Mouse (Mus musculus) limb, embryonic 12.5 days (tissue): ENCODE data around the gene Adpgk. TPM values are rescaled to one million over a fixed set of nuclear protein-coding genes. Genes with fewer than 3 reads are reported as not detected.

Source experiments
- ATAC-seq: fragments of 200-750 bp; cut with Nextera tagmentation; 2 replicates; pipeline ENCODE4 v1.8.0; 2017; ENCODE audit warnings: low read depth, moderate TSS enrichment; ENCODE audit not compliant: insufficient number of reproducible peaks, insufficient read depth, low FRiP score, low TSS enrichment
- H3K27ac ChIP-seq: fragments of 300-500 bp; sonication (generic); 2 replicates; pipeline ENCODE4 v1.5.1; 2016; ENCODE audit warnings: mild to moderate bottlenecking, moderate library complexity
- H3K27me3 ChIP-seq: fragments of 300-500 bp; sonication (generic); 2 replicates; pipeline ENCODE4 v1.6.1; 2016; ENCODE audit warnings: mild to moderate bottlenecking, moderate library complexity
- H3K36me3 ChIP-seq: fragments of 300-500 bp; sonication (generic); 2 replicates; pipeline ENCODE4 v1.6.1; 2016; ENCODE audit warnings: mild to moderate bottlenecking, moderate library complexity
- H3K4me1 ChIP-seq: fragments of 300-500 bp; sonication (generic); replicated peaks from 2 replicates; pipeline ENCODE4 v1.6.1; 2016
- H3K4me2 ChIP-seq: fragments of 300-500 bp; sonication (generic); 2 replicates; pipeline ENCODE4 v1.6.1; 2016; ENCODE audit warnings: mild to moderate bottlenecking, moderate library complexity
- H3K4me3 ChIP-seq: fragments of 300-500 bp; sonication (generic); replicated peaks from 2 replicates; pipeline ENCODE4 v1.5.1; 2016; ENCODE audit warnings: mild to moderate bottlenecking
- H3K9ac ChIP-seq: fragments of 300-500 bp; sonication (generic); replicated peaks from 2 replicates; pipeline ENCODE4 v1.6.1; 2016; ENCODE audit warnings: mild to moderate bottlenecking, moderate library complexity
- H3K9me3 ChIP-seq: fragments of 300-500 bp; sonication (generic); 2 replicates; pipeline ENCODE4 v1.6.1; 2016; ENCODE audit warnings: mild to moderate bottlenecking, moderate library complexity
- WGBS: fragments of 180-500 bp; shearing (Covaris S2); methylation state at CpG from one replicate; pipeline ENCODE4 v1.1.7; 2016; 5-methylcytosine and 5-hydroxymethylcytosine counted together
- polyA plus RNA-seq: library from polyadenylated mRNA; unstranded; fragments of >200 nt; fragmentation: Nextera tagmentation; extraction: Ambion mirVana; gene quantifications from 2 replicates; pipeline ENCODE4 v1.2.1, GENCODE M21; 2016

Adpgk gene
- polyA plus RNA-seq, 1 experiment from 2014 or later: 47.4 TPM

DNA sequence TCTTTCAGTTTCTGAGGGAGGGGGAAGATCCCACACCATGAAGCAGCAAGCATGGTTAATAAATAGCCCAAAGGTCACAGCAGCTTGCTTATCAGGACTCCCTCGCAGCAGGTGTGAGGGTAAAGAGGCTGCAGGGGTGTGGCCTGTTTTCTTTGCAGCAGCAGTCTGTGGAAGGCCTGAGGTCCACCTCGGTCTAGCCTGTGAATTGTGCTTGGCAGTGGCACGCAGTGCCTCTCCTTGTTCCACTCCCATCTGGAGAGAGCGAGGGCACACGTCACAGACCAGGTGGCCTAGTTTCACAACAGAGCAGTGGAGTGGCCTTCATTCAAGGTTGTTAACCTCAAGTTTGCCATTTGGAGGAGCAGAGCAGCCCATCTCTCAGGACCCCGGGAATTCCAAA, 19.6 kb upstream of the Adpgk start:
- H3K27ac ChIP-seq: no peak overlapping the region
- ATAC-seq: no peak
- 54% methylated on average over 6 of the region's 6 CpGs for WGBS

DNA sequence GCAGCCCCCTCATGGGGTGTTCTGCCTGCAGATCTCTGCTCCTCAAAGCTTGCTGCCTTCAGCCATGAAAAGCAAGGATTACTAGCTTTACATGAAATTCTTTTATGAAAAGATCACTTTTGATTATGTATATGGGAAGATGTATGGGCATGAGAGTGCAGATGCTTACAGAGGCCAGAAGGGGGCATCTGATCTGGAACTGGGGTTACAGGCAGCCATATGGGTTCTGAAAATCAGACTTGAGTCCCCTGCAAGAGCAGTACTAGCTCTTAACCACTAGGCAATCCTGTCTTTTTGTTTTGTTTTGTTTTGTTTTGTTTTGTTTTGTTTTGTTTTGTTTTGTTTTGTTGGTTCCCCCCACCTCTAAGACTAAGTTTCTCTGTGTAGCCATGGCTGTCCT, 18.2 kb upstream of the Adpgk start:
- no peak overlapping the region for H3K4me3 ChIP-seq
- H3K27me3 ChIP-seq: no peaks in the 10 kb centered on the region
- no peak overlapping the region for H3K27ac ChIP-seq
- no peak for ATAC-seq
- no peaks in the 10 kb centered on the region for H3K9me3 ChIP-seq
- no peak overlapping the region for H3K4me2 ChIP-seq
- H3K9ac ChIP-seq: no peak overlapping the region
- H3K4me1 ChIP-seq: 0 out of 2 replicates have a peak, but pooled peaks cover 4% of the 10 kb centered on the region
- no peaks in the 10 kb centered on the region for H3K36me3 ChIP-seq

More for the DNA sequence above, 19.6 kb upstream of the Adpgk start:
- H3K4me2 ChIP-seq: no peak overlapping the region
- H3K4me3 ChIP-seq: no peak overlapping the region
- no peaks in the 10 kb centered on the region for H3K9me3 ChIP-seq
- no peak overlapping the region for H3K9ac ChIP-seq
- 0 out of 2 replicates have a peak, but pooled peaks cover 4% of the 10 kb centered on the region for H3K4me1 ChIP-seq
- no peaks in the 10 kb centered on the region for H3K36me3 ChIP-seq
- H3K27me3 ChIP-seq: no peaks in the 10 kb centered on the region

DNA sequence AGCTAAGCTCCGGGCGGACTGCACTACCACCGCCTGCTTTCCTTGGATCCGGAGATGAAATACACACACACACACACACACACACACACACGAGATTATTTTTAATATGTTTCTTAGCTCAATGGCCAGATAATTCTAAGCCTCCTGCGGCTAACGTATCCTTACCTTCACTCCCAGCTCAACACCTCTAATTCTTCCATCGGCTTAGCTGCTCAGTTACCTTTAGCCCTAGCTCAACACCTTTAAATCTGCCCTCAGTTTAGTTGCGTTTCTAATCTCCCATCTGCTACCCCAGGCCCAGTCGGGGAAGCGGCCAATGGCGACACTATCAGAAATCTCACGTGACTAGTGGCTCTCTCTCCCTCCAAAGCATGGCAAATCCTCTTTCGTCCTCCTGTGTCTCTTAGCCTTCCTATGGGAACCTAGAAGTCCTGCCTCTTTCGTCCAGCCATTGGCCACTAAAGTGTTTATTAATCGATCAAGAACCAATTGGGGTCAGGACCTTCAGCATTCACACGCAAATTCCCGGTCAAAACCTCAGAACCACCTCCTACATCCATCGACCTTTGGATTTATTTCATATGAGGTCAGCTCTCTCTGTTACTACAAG, 16.4 kb upstream of the Adpgk start:
- no peak overlapping the region for H3K9ac ChIP-seq
- ATAC-seq: no peak
- no peaks in the 10 kb centered on the region for H3K27me3 ChIP-seq
- no peak overlapping the region for H3K4me2 ChIP-seq
- H3K9me3 ChIP-seq: no peaks in the 10 kb centered on the region
- H3K4me3 ChIP-seq: no peak overlapping the region
- H3K27ac ChIP-seq: no peak overlapping the region
- H3K36me3 ChIP-seq: no peaks in the 10 kb centered on the region
- no peaks in the 10 kb centered on the region for H3K4me1 ChIP-seq
- WGBS: 87% methylated on average over 19 of the region's 19 CpGs

DNA sequence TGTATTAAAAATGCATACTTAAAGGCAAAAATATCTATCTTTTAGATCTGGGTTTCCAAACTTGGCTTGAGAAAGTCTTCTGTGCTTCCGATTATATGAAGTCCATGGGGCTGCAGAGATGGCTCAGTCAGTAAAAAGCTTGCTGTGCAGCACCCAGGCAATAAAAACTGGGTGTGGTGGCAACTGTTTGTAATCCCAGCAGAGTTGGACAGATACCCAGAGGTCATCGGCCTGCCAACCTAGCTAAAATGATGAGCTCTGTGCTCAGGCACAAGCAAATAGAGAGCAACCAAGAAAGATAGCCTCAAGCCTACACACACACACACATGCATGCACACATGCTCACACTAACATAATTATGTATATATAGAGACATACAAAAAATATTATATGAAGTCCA, 13.2 kb upstream of the Adpgk start:
- Histone ChIP-seq H3K9ac (no peak overlapping the region), H3K4me2 (no peak overlapping the region), H3K4me1 (0 out of 2 replicates have a peak, but pooled peaks cover 4% of the 10 kb centered on the region), H3K27ac (no peak overlapping the region), H3K36me3 (no peaks in the 10 kb centered on the region), H3K4me3 (no peak overlapping the region), H3K9me3 (no peaks in the 10 kb centered on the region), H3K27me3 (no peaks in the 10 kb centered on the region)
- no peak for ATAC-seq
- WGBS: 84% methylated on average over 2 of the region's 2 CpGs

DNA sequence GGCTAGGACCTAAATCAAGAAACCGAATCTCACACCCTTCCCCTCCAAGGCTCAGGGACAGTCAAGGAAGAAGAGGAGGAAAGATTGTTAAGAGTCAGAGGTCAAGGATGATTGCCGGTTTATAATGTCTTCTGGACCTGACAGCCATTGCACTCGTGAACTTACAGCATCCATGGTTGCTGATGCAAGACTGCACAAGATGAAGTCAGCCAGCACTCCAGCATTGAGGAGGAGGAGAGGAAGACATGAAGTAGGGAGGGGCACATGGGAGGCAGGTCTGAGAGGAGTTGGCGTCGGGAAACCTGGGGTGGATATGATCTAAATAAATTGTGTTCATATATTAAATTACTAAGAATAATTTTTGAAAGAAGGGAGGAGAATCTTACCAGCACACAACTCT, 12.7 kb upstream of the Adpgk start:
- no peaks in the 10 kb centered on the region for H3K36me3 ChIP-seq
- H3K4me3 ChIP-seq: no peak overlapping the region
- 0 out of 2 replicates have a peak, but pooled peaks cover 4% of the 10 kb centered on the region for H3K4me1 ChIP-seq
- no peaks in the 10 kb centered on the region for H3K27me3 ChIP-seq
- no peak overlapping the region for H3K9ac ChIP-seq
- 82% methylated on average over 5 of the region's 5 CpGs for WGBS
- ATAC-seq: no peak
- no peak overlapping the region for H3K4me2 ChIP-seq
- no peak overlapping the region for H3K27ac ChIP-seq
- H3K9me3 ChIP-seq: no peaks in the 10 kb centered on the region

DNA sequence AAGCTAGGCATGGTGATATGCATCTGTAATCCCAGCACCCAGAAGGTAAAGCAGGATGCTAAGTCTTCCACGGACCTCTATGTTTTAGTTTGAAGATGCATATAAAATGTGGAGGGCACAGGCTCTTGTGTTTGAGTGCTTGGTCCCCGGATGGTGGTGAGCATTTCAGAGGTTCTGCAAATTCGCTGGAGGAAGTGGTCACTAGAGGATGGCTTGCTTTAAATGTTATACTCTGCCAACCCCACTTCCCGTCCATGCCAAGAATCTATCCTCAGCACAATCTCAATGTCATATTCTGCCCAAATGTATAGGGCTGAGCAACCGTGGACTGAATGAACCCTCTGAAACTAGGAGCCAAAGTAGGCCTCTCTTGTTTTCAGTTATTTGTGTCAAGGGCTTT, 10.5 kb upstream of the Adpgk start:
- no peak for ATAC-seq
- Histone ChIP-seq H3K36me3 (no peaks in the 10 kb centered on the region), H3K4me2 (no peak overlapping the region), H3K27me3 (no peaks in the 10 kb centered on the region), H3K4me3 (no peak overlapping the region), H3K9ac (no peak overlapping the region), H3K4me1 (0 out of 2 replicates have a peak, but pooled peaks cover 7% of the 10 kb centered on the region), H3K9me3 (no peaks in the 10 kb centered on the region), H3K27ac (no peak overlapping the region)
- WGBS: 93% methylated on average over 5 of the region's 5 CpGs

DNA sequence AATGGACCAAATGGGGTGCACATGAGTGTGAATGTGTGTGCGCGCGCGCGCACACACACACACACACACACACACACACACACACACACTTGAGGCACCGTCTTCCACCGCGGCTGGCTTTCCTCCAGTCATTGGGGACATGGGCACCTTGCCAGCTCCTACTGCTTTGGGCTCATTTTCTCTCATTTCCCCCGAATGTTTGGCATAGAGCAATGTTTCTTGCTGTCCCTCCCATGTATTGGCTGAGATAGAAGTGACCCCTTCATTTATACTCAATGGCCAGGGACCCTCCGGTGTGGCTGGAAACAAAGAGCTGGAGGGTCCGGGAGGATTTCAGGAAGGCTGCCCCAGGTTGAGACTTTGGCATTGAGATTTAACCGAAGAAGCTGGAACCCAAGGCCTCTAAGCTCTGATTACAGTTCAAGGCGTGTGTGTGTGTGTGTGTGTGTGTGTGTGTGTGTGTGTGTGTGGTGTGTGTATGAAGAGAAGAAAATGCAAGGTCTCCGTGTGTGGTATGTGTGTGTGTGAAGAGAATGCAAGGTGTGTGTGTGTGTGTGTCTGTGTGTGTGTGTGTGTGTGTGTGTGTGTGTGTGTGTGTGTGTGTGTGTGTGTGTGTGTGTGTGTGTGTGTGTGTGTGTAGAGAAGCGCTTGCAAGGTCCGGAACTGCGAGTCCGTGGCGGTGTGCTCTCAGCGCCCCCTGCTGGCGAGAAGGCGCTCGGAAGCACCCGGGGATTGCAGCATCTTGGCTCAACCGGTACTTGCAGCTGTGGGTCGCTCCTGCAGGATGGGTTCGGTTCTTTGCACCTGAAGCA, 9.3 kb upstream of the Adpgk start:
- H3K4me2 ChIP-seq: peak overlapping the region; percentile 41
- no peak overlapping the region for H3K27ac ChIP-seq
- H3K4me3 ChIP-seq: 0 out of 2 replicates have a peak overlapping the region, but pooled peaks have one; percentile 8
- H3K4me1 ChIP-seq: 0 out of 2 replicates have a peak, but pooled peaks cover 7% of the 10 kb centered on the region
- no peaks in the 10 kb centered on the region for H3K9me3 ChIP-seq
- H3K36me3 ChIP-seq: no peaks in the 10 kb centered on the region
- H3K9ac ChIP-seq: no peak overlapping the region
- WGBS: 42% methylated on average over 27 of the region's 27 CpGs
- H3K27me3 ChIP-seq: no peaks in the 10 kb centered on the region
- ATAC-seq: no peak

DNA sequence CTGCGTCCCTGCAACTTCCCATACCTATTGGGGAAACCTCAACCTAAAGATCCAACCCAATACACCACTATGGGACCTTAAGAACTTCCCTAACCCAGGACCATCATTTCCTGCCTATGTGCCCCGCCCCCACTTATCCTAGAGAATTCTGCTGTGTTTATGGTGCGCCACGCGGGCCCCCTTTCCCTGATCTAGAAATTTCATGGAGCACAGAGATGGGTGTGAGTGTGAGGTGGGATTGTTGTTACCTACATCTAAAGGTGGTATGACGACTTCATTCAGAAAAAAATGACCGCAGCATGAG, 8.7 kb upstream of the Adpgk start:
- H3K27me3 ChIP-seq: no peaks in the 10 kb centered on the region
- peaks cover 7% of the 10 kb centered on the region for H3K4me1 ChIP-seq
- ATAC-seq: no peak
- 0 out of 2 replicates have a peak overlapping the region, but pooled peaks have one; percentile 8 for H3K4me3 ChIP-seq
- WGBS: 55% methylated on average over 7 of the region's 7 CpGs
- H3K9me3 ChIP-seq: no peaks in the 10 kb centered on the region
- peak overlapping the region; percentile 41 for H3K4me2 ChIP-seq
- H3K9ac ChIP-seq: no peak overlapping the region
- no peaks in the 10 kb centered on the region for H3K36me3 ChIP-seq
- no peak overlapping the region for H3K27ac ChIP-seq

DNA sequence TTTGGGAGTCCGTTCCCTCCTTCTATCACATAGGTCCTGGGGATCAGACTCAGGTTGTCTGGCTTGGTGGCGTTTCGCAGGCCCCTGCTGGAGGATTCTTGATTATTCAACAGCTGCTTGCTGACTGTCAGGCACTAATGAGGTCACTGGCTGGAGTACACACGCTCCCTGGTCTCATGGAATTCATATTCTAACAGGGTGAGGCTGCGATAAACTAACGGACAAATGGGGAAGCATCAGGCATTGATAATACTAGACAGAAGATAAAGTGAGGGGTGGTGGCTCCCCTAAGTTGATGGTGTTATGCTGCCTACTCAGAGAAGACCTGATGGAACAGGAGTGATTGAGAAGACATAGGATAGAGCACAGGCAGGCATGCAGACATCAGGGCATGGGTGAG, 5.7 kb upstream of the Adpgk start:
- no peak overlapping the region for H3K9ac ChIP-seq
- no peaks in the 10 kb centered on the region for H3K27me3 ChIP-seq
- H3K9me3 ChIP-seq: no peaks in the 10 kb centered on the region
- H3K27ac ChIP-seq: no peak overlapping the region
- 77% methylated on average over 6 of the region's 6 CpGs for WGBS
- H3K36me3 ChIP-seq: no peaks in the 10 kb centered on the region
- peaks cover 37% of the 10 kb centered on the region for H3K4me1 ChIP-seq
- ATAC-seq: no peak
- no peak overlapping the region for H3K4me3 ChIP-seq
- no peak overlapping the region for H3K4me2 ChIP-seq

DNA sequence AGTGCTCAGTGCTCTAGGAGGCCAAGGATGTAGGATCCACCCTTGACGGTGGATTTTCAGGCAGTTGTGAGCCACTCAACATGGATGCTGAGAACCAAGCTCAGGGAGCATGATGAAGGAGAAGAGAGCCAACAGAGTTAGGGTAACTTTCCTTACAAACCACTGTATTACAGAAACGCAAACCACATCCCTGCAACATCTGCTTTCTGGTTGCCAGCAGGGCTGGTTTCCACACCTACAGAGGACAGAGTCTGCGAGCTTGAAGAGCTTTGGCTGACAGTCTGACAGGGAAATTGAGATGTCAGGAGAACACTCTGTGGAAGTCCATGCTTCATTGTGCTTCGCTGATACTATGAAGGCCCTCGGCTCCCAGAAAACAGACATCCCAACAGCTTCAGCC, 3.3 kb upstream of the Adpgk start:
- peak overlapping the region; percentile 97 for H3K27ac ChIP-seq
- WGBS: 63% methylated on average over 5 of the region's 5 CpGs
- H3K4me2 ChIP-seq: no peak overlapping the region
- H3K27me3 ChIP-seq: no peaks in the 10 kb centered on the region
- H3K36me3 ChIP-seq: no peaks in the 10 kb centered on the region
- peaks cover 42% of the 10 kb centered on the region for H3K4me1 ChIP-seq
- no peak for ATAC-seq
- H3K4me3 ChIP-seq: no peak overlapping the region
- no peak overlapping the region for H3K9ac ChIP-seq
- H3K9me3 ChIP-seq: no peaks in the 10 kb centered on the region

DNA sequence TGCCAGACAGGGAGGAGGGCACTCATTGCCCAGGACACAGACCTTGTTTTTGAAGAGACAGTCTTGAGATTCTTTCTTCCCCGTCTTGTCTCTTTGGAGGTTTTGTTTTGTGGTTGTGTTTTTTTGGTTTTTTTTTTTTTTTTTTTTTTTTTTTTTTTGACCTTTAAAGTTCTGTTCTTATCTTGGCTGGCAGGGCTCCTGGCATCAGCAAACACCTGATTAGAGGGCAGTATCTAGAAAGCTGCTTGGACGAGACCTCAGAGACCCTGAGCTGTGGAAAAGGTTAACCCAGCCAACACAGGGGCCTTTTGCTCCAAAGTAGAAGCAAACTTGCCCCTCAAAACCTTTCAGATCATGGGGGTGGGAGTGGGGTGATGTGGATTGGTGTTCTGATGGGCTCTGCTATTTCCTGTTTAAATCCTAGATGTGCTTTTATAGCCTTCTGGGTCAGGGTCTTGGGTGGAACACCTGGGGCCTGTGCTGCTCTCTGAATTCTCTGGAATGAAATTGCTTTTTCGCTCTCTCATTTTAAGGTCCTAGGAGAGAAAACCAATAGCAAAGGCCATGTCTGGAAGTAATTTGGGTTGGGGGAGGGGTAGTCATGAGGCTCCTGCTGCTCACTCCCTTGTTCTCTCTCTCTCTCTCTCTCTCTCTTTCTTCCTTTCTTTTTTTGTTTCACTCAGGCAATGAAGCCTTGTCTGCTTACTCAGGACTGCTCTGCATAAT, 2.5 kb upstream of the Adpgk start:
- no peak overlapping the region for H3K4me3 ChIP-seq
- peak overlapping the region; percentile 97 for H3K27ac ChIP-seq
- H3K36me3 ChIP-seq: no peaks in the 10 kb centered on the region
- no peaks in the 10 kb centered on the region for H3K27me3 ChIP-seq
- H3K9me3 ChIP-seq: no peaks in the 10 kb centered on the region
- WGBS: 34% methylated on average over 3 of the region's 3 CpGs
- peak overlapping the region; percentile 27 for H3K4me2 ChIP-seq
- 0 out of 2 replicates have a peak, but pooled peaks have one; percentile 18 for ATAC-seq
- H3K9ac ChIP-seq: no peak overlapping the region
- H3K4me1 ChIP-seq: peaks cover 47% of the 10 kb centered on the region
